Mouse (Mus musculus) cerebellum, postnatal 10 days (tissue): ENCODE measurements around the gene Prickle3.
"Not testable (repeated sequence)": the region's sequence is repeated elsewhere in the genome, so short reads cannot be mapped to it uniquely, and the experiment has no call there.

Source experiments
- DNase-seq, 2 experiments: peaks; one replicate each; pipeline ENCODE4 v3.0.0; 2021; ENCODE audit warnings: mixed read lengths in 2 of 2

Gene Prickle3

GRCm38 (mm10) chrX:7672739-7673138 is 15.7 kb downstream of the Prickle3 start:
- no peak for DNase-seq

GRCm38 (mm10) chrX:7673578-7674281 is 16.7 kb downstream of the Prickle3 start:
- no peak for DNase-seq

- peak; percentile 39 to 41 for DNase-seq
These were observed 17.4 kb downstream of the Prickle3 start for GRCm38 (mm10) chrX:7674284-7675000.

GRCm38 (mm10) chrX:7675001-7675380 is 17.9 kb downstream of the Prickle3 start:
- no peak for DNase-seq

GRCm38 (mm10) chrX:7678986-7679385 is 21.9 kb downstream of the Prickle3 start:
- DNase-seq: no peak

- peak; percentile 92 to 93 for DNase-seq
These were observed 22.5 kb downstream of the Prickle3 start for GRCm38 (mm10) chrX:7679405-7680056.

- no peak for DNase-seq
These were observed 23.0 kb downstream of the Prickle3 start for GRCm38 (mm10) chrX:7680057-7680412.

- DNase-seq: peak in 1 of 2 experiments; percentile 37
These were observed 23.8 kb downstream of the Prickle3 start, which contains the start of gene Magix for GRCm38 (mm10) chrX:7680864-7681263. TSS of gene Magix (minus strand) at chrX:7681251.

- DNase-seq: peak in 1 of 2 experiments; percentile 21
These were observed 31.3 kb downstream of the Prickle3 start for GRCm38 (mm10) chrX:7688321-7688720.

GRCm38 (mm10) chrX:7690486-7690885 is 33.4 kb downstream of the Prickle3 start:
- DNase-seq: no peak

- DNase-seq: peak; percentile 57 to 60
These were observed 35.8 kb downstream of the Prickle3 start for GRCm38 (mm10) chrX:7692862-7693261.

- peak in 1 of 2 experiments; percentile 7 for DNase-seq
These were observed 39.5 kb downstream of the Prickle3 start for GRCm38 (mm10) chrX:7696520-7696919.

GRCm38 (mm10) chrX:7696954-7697381 is 39.9 kb downstream of the Prickle3 start, which contains the start of gene Gpkow:
TSS of gene Gpkow (plus strand) at chrX:7697131.
- peak; percentile 82 to 88 for DNase-seq

GRCm38 (mm10) chrX:7713764-7714134 is 56.7 kb downstream of the Prickle3 start:
- not testable (repeated sequence) for DNase-seq

GRCm38 (mm10) chrX:7714135-7714899 is 57.3 kb downstream of the Prickle3 start, which contains the start of gene Wdr45:
TSS of gene Wdr45 (plus strand) at chrX:7714333.
- peak; percentile 94 to 97 for DNase-seq

GRCm38 (mm10) chrX:7716058-7716457 is 59.0 kb downstream of the Prickle3 start:
- DNase-seq: not testable (repeated sequence)
